Mouse (Mus musculus) right cerebral cortex, postnatal 25 days (tissue): Measurements from ENCODE around the gene Prm1.
"Not testable (repeated sequence)": the region's sequence is repeated elsewhere in the genome, so short reads cannot be mapped to it uniquely, and the experiment has no call there.

ENCODE experiments used
- DNase-seq: peaks from one replicate; pipeline ENCODE4 v3.0.0; 2022

Prm1 gene

DNA sequence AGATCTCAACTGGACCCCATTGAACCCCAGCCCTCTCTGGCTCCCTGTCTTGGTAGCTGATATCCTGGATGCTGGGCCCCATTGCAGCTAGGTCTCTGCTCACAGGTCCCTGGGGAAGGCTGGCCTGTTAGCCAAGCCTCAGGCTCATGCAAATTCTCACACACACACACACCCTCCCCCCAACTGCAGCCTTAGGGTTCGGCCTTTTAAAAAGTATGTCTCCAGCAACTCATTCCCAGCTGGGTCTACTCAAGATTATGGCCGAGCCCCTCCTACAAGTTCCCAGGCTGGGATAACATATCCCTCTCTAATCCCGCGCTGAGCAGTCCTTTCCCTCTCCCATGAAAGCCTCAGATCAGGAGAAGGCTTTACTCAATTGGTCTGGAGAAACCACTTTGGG is 15.7 kb upstream of the Prm1 start:
- no peak for DNase-seq

- DNase-seq = no peak
Measured at GRCm38 (mm10) chr16:10819966-10820365, 14.3 kb upstream of the Prm1 start.

- DNase-seq = no peak
Measured at GRCm38 (mm10) chr16:10818579-10819135, 13.0 kb upstream of the Prm1 start.

- DNase-seq = no peak
Measured at GRCm38 (mm10) chr16:10814864-10815263, 9.2 kb upstream of the Prm1 start.

DNA sequence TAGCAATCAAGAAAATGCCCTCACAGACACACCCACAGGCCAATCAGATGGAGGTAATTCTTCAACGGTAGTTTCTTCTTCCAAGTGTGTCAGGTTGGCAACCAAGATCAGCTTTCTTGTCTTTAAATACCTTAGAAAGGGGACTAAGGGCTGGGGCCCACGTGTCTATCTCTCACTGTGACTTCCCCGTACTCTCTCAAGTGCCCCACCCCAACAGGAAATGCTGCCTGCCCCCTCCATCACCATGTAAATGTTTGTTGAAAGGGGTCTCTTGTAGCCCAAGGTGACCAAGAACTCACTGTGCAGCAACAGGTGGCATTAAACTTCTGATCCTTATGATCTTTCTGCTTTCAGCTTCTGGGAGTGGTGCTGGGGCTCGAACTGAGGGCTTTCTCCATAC is 8.1 kb upstream of the Prm1 start:
- DNase-seq = no peak

- DNase-seq = no peak
Measured at GRCm38 (mm10) chr16:10812865-10813371, 7.3 kb upstream of the Prm1 start, which contains the start of gene Gm11172. Gene Gm11172 (plus strand): TSS chr16:10812915.

GRCm38 (mm10) chr16:10810376-10810775 is 4.7 kb upstream of the Prm1 start:
- no peak for DNase-seq

- DNase-seq = not testable (repeated sequence)
Measured at GRCm38 (mm10) chr16:10802420-10802819, 3.2 kb downstream of the Prm1 start.

DNA sequence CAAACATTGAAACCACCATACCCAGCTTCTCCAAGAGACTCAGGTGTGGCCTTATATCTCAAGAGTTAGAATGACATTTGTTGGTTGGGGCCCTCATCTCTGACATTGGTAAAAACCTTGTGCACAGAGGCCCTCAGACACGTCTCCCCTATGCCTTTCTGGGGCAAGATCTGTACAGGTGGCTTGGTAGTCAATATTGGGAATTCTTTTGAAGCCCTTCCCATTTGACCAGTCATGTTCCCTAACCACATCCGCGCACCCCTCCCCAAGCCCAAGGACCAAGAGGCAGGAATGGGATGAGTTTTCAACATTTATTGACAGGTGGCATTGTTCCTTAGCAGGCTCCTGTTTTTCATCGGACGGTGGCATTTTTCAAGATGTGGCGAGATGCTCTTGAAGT is 9.6 kb downstream of the Prm1 start, which contains the start of gene Prm2:
TSS of gene Prm2 (minus strand) at position 101 of the 400 bp plus-strand sequence.
- DNase-seq = no peak

- no peak for DNase-seq
Measured at GRCm38 (mm10) chr16:10790702-10791101, 14.9 kb downstream of the Prm1 start, which contains the start of gene Prm3. Gene Prm3 (minus strand): TSS chr16:10790914.

- no peak for DNase-seq
Measured at GRCm38 (mm10) chr16:10788866-10789265, 16.8 kb downstream of the Prm1 start.

GRCm38 (mm10) chr16:10788271-10788670 is 17.4 kb downstream of the Prm1 start, which contains the start of gene Tnp2:
Gene Tnp2 (minus strand): TSS chr16:10788660.
- no peak for DNase-seq

DNA sequence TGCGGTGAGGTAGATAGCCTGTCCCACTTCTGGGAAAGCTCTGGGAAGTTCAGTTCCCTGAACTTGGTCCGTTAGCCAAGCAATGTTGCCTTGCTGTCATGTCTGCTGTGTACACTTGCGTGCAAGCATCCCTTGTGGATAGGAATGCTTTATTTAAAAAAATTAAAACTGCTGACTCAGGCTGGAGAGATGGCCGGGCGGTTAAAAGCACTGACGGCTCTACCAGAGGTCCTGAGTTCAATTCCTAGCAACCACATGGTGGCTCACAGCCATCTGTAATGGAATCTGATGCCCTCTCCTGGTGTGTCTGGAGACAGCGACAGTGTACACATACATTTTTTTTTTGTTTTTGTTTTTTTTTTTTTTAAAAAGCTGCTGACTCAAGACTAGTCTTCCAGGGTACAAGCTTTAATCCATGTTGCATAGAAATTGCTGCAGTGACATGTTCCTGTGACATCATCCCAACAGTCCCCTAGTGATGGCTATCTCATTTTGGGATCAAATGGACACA is 18.0 kb downstream of the Prm1 start:
- DNase-seq = no peak

DNA sequence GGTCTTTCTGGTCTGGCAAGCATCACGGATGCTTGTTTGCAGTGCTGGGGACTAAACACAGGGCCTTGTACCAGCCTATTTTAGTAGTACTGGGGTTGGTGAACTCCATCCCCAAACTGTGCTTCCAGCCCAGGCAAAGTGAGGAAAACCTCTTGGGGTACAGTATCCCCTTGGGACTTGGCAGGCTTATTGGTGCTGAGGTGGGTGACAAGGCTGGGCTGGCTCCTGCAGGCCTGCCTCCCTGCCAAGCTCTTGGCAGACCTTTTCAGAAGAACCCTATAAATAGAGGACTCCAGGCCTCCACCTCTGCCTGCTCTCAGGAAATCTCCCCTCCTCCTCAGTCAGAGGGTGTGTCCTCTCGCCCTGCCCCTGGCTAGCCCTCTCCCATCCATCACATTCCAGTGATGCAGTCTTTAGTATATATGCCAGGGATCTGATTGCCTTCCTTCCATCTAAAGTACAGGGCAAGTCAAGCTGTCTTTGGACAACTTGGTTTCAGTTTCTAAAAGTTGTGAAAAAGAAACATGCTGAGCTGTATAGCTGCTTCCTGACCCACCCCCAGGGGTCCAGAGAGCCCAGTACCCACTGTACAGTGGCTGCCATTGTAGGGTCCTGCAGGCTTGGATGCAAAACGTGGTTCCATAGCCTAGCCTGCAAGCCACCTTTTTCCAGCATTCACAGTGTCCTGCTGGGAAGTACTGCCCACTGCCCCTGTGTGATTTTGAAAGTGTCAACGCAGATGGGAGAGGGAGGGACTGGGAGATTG is 18.7 kb downstream of the Prm1 start:
- no peak for DNase-seq

DNA sequence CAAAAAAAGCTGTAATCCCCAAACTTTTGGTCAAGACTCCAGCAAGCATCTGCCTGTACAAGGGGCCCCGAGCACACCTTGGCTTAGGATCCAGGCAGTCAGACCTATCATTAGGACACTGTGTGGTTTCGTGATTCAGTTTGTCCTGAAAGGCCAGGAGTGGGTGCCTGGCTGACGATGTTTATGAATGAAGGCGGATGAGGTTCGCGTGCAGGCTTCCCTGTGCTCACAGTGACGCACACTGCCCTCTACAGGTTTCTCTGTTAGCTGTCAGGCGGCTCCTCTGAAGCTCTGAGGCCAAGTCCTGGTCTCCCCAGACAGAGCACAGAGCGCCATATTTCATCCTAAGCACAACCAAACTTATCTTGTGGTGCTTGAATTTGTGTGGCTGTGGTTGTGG is 19.4 kb downstream of the Prm1 start:
- peak; percentile 78 for DNase-seq

DNA sequence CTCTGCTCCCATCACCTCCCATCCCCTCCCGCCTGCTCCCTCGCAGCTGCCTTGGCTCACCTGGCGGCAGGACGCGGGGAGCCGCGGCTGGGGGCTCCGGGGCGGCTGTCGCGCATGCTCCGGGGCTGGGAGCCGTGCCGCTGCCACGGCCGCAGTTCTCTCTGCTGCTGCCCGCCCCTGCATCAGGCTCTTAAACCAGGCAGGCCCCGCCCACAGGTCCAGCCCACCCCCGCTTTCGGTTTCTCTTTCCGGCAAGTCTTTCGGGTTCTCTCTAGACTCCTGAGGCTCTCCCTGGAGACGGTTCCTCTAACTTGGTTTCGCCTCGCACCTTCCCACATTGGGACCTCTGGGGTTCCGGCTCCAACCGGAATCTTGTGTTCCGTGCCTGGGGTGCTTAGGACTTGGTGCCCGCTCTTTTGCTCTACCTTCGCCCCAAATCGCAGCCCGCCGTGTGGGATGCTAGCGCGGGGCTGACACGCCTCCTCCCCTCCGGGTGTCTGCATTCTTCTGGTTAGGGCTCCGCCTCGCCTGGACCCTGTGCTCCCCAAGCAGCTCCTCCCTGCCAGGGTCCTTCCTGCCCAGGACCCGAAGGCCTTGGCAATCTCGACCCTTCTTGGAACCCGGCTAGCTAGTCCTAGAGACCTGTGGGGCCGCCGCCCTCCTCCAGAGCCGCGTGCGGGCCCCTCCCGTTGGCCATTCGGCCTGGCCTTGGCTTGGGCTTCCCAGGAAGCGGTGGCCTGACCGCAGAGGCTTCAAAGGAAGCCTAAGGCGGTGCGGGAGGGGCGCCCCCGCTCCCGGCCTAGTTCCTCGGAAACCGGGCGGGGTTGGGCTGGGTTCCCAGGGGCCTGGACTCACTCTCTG is 20.0 kb downstream of the Prm1 start, which contains the start of gene Socs1:
TSS of gene Socs1 (minus strand) at position 166 of the 861 bp plus-strand sequence.
- DNase-seq = peak; percentile 80

- peak; percentile 87 for DNase-seq
Measured at GRCm38 (mm10) chr16:10784793-10785370, 20.8 kb downstream of the Prm1 start.

DNA sequence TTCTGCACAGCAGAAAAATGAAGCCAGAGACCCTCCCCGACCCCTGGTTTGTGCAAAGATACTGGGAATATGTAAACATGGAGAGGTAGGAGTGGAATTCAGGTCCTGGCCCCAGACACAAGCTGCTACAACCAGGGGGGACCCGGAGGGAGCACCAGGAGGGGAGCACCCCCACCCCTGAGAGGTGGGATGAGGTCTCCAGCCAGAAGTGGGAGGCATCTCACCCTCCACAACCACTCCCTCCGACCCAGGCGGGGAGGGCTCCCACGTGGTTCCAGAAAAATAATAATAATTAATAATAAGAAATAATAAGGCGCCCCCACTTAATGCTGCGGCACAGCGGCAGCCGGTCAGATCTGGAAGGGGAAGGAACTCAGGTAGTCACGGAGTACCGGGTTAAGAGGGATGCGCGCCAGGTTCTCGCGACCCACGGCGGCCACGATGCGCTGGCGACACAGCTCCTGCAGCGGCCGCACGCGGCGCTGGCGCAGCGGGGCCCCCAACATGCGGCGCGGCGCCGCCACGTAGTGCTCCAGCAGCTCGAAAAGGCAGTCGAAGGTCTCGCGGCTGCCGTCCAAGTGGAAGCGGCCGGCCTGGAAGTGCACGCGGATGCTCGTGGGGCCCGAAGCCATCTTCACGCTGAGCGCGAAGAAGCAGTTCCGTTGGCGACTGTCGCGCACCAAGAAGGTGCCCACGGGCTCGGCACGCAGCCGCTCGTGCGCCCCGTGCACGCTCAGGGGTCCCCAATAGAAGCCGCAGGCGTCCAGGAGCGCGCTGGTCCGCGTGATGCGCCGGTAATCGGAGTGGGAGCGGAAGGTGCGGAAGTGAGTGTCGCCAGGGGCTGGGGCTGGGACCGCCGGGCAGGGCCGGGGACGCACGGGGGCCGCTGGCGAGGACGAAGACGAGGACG is 21.5 kb downstream of the Prm1 start:
- peak; percentile 47 for DNase-seq

DNA sequence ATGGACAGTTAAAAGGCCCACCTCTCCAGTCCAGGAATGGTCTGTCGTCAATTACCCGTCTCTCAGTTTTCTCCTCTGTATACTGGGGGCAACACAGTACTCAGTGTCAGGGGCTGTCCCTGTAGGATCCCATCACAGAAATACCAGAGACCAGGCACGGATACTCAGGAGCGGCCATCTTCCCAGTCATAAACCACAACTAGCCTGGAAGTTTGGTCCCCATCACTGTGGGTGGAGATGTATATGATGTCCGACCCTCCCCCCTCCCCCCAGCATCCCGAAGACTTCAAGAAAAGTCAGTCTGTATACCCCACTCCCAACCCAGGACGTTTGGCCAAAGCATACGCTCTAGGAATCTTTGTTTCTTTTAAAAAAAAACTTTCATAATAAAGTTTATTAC is 22.2 kb downstream of the Prm1 start:
- no peak for DNase-seq

GRCm38 (mm10) chr16:10783152-10783434 is 22.5 kb downstream of the Prm1 start:
- no peak for DNase-seq

GRCm38 (mm10) chr16:10782377-10783151 is 23.1 kb downstream of the Prm1 start:
- DNase-seq = no peak
